Mouse (Mus musculus) lung, postnatal 0 days (tissue): Measurements from ENCODE around the gene Nsun7.
A peak's percentile ranks its signal among the peaks of the same experiment; 100 is the strongest.

Experiments
- CTCF ChIP-seq: IDR thresholded peaks from 2 replicates; pipeline ENCODE4 v1.5.1; 2016; ENCODE audit warnings: antibody characterized with exemption, mild to moderate bottlenecking
- EP300 ChIP-seq: IDR thresholded peaks from 2 replicates; pipeline ENCODE4 v1.6.1; 2016; ENCODE audit warnings: antibody characterized with exemption, mild to moderate bottlenecking, control low read depth

- TF ChIP-seq CTCF (peak; percentile 47), EP300 (no peak)
These were observed 14.7 kb downstream of the Nsun7 start for GRCm38 (mm10) chr5:66274417-66274816.
